8 mouse cellular contexts compared by ENCODE assay signal in the genomic region with DNA sequence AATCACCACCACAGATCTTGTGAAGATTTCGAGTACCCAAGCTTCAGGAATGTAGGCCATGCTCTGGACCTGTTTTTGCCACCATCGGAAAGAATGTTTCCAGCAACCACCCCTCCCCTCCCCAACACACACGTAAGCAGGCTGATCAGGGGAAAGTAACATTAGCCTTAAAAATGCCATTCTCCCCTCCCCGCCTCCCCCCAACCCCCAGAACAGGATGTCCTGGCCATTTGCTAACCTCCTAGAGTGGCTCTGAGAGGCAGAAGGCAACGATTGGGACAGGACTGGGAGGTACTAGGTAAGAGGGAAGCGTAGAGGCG. TPM values are rescaled to one million over a fixed set of nuclear protein-coding genes. Genes with fewer than 3 reads are reported as not detected.
DNase-seq lines count a peak whose midpoint lies in the region; ATAC-seq and TF ChIP-seq lines count a peak whose summit lies in the region.

No protein-coding gene starts in this region.

- H3K27me3 ChIP-seq in heart, embryonic 15.5 days = no peaks in the 10 kb centered on the region
- H3K27me3 ChIP-seq in G1E (ENCODE audit: insufficient read depth, low read length) = peaks cover 33% of the 10 kb centered on the region
- H3K27me3 ChIP-seq in hindbrain, embryonic 10.5 days (ENCODE audit: insufficient read depth, poor library complexity, severe bottlenecking) = peaks cover 44% of the 10 kb centered on the region
- H3K27me3 ChIP-seq in midbrain, embryonic 10.5 days (ENCODE audit: low read depth, poor library complexity, severe bottlenecking) = peaks cover 47% of the 10 kb centered on the region

- H3K4me3 ChIP-seq in heart, embryonic 15.5 days = peak overlapping the region; percentile 79
- H3K4me3 ChIP-seq in G1E (ENCODE audit: low read depth, low read length) = peak overlapping the region; percentile 70; the same call in 1 of the 2 replicates
- peak overlapping the region; percentile 68 for H3K4me3 ChIP-seq in hindbrain, embryonic 10.5 days
- H3K4me3 ChIP-seq in midbrain, embryonic 10.5 days = peak overlapping the region; percentile 70

- H3K36me3 ChIP-seq in heart, embryonic 15.5 days = no peaks in the 10 kb centered on the region
- no peaks in the 10 kb centered on the region for H3K36me3 ChIP-seq in G1E (replicated peaks)
- H3K36me3 ChIP-seq in hindbrain, embryonic 10.5 days = no peaks in the 10 kb centered on the region
- H3K36me3 ChIP-seq in midbrain, embryonic 10.5 days = no peaks in the 10 kb centered on the region

- DNase-seq in heart, postnatal 4 days = no peak
- no peak for DNase-seq in G1E (ENCODE audit: low spot score)
- no peak for DNase-seq in hindbrain, embryonic 10.5 days (ENCODE audit: low spot score)
- no peak for DNase-seq in midbrain, embryonic 10.5 days (ENCODE audit: low spot score)
- DNase-seq in thymus, postnatal 0 days (ENCODE audit: low spot score) = no peak
- no peak for DNase-seq in thymus, postnatal 36 days

- H3K9ac ChIP-seq in heart, embryonic 15.5 days = 0 out of 2 replicates have a peak overlapping the region, but pooled peaks have one; percentile 38

- H3K27ac ChIP-seq in heart, embryonic 15.5 days = peak overlapping the region; percentile 94
- peak overlapping the region; percentile 79 for H3K27ac ChIP-seq in hindbrain, embryonic 10.5 days
- H3K27ac ChIP-seq in midbrain, embryonic 10.5 days (replicated peaks) = peak overlapping the region; percentile 73

- H3K4me1 ChIP-seq in heart, embryonic 15.5 days (replicated peaks) = peaks cover 47% of the 10 kb centered on the region
- H3K4me1 ChIP-seq in G1E (ENCODE audit: insufficient read depth, low read depth, low read length) = peaks cover 13% of the 10 kb centered on the region
- peaks cover 21% of the 10 kb centered on the region for H3K4me1 ChIP-seq in hindbrain, embryonic 10.5 days (replicated peaks)
- peaks cover 18% of the 10 kb centered on the region for H3K4me1 ChIP-seq in midbrain, embryonic 10.5 days

- TF ChIP-seq CTCF in G1E (IDR thresholded peaks at IDR 0.05; ENCODE audit: low read depth, low read length) = no peak

- no peaks in the 10 kb centered on the region for H3K9me3 ChIP-seq in heart, embryonic 15.5 days (replicated peaks)
- H3K9me3 ChIP-seq in G1E (replicated peaks) = peaks cover 2% of the 10 kb centered on the region
- no peaks in the 10 kb centered on the region; the same call in 1 of the 2 replicates for H3K9me3 ChIP-seq in hindbrain, embryonic 10.5 days
- peaks cover 4% of the 10 kb centered on the region; the same call in 1 of the 2 replicates for H3K9me3 ChIP-seq in midbrain, embryonic 10.5 days (replicated peaks)

- peak overlapping the region; percentile 98 for H3K4me2 ChIP-seq in heart, embryonic 15.5 days

- ATAC-seq in heart, embryonic 15.5 days (replicated peaks; ENCODE audit: insufficient number of reproducible peaks, insufficient read depth, low FRiP score, low read depth) = no peak
- no peak for ATAC-seq in G1E (ENCODE audit: extremely low read depth, insufficient number of reproducible peaks, low FRiP score, poor library complexity, severe bottlenecking)
- ATAC-seq in cerebellum, adult (ENCODE audit: insufficient number of reproducible peaks, low FRiP score, low TSS enrichment) = no peak

- 7% methylated on average over 7 of the region's 7 CpGs for WGBS in heart, embryonic 15.5 days
- WGBS in hindbrain, embryonic 10.5 days = 2% methylated on average over 7 of the region's 7 CpGs
- WGBS in midbrain, embryonic 10.5 days = 4% methylated on average over 7 of the region's 7 CpGs

RNA-seq across cellular contexts. Expression of gene Gpr157, which starts 0.4 kb away (rescaled TPM):
- 3.1 TPM in 2 replicates for polyA plus RNA-seq in heart, embryonic 15.5 days (2015; fragmentation: Nextera tagmentation; extraction: Ambion mirVana)
- 10 to 100 TPM; 14.1 to 19.8 TPM for total RNA-seq in heart, postnatal 4 days (2021)
- not detected in 2 replicates for total RNA-seq in G1E (2014; fragmentation: Nextera tagmentation)
- 0.06 and 0.11 TPM in 2 replicates for total RNA-seq in G1E (2017)
- polyA plus RNA-seq in G1E (2012) = 0.01 TPM in 2 replicates
- polyA plus RNA-seq in hindbrain, embryonic 10.5 days (2016; fragmentation: Nextera tagmentation; extraction: Ambion mirVana) = 0.59 and 0.81 TPM in 2 replicates
- polyA plus RNA-seq in midbrain, embryonic 10.5 days (2016; fragmentation: Nextera tagmentation; extraction: Ambion mirVana) = 0.60 and 0.62 TPM in 2 replicates
- 0.42 and 0.59 TPM in 2 replicates for polyA plus RNA-seq in thymus, postnatal 0 days (2015; fragmentation: Nextera tagmentation; extraction: Ambion mirVana)

RNA-seq across cellular contexts. Expression of gene Slc2a5, which starts 32.3 kb away (rescaled TPM):
- polyA plus RNA-seq in heart, embryonic 15.5 days (2015; fragmentation: Nextera tagmentation; extraction: Ambion mirVana) = 0.74 and 0.93 TPM in 2 replicates
- under 1 TPM; 0.36 to 0.61 TPM for total RNA-seq in heart, postnatal 4 days (2021)
- total RNA-seq in G1E (2014; fragmentation: Nextera tagmentation) (not detected in 2 replicates), G1E (2017) (0.16 TPM in 1 of 2 replicates, not detected in the other)
- polyA plus RNA-seq in G1E (2012) = not detected in 2 replicates
- 1.1 and 2.0 TPM in 2 replicates for polyA plus RNA-seq in hindbrain, embryonic 10.5 days (2016; fragmentation: Nextera tagmentation; extraction: Ambion mirVana)
- polyA plus RNA-seq in midbrain, embryonic 10.5 days (2016; fragmentation: Nextera tagmentation; extraction: Ambion mirVana) = 1.3 and 1.8 TPM in 2 replicates
- 0.17 and 0.22 TPM in 2 replicates for polyA plus RNA-seq in thymus, postnatal 0 days (2015; fragmentation: Nextera tagmentation; extraction: Ambion mirVana)
